Mouse (Mus musculus) liver, embryonic 16.5 days (tissue): ENCODE data around the gene Arntl. TPM values are rescaled to one million over a fixed set of nuclear protein-coding genes. Genes with fewer than 3 reads are reported as not detected.

ENCODE experiments used
- ATAC-seq: fragments of 200-750 bp; cut with Nextera tagmentation; 2 replicates; pipeline ENCODE4 v1.8.0; 2017; ENCODE audit warnings: low read depth, mild to moderate bottlenecking, moderate number of reproducible peaks, moderate library complexity
- H3K27ac ChIP-seq: fragments of 300-500 bp; sonication (generic); 2 replicates; pipeline ENCODE4 v1.5.1; 2014; ENCODE audit warnings: mild to moderate bottlenecking, low read length
- H3K27me3 ChIP-seq: fragments of 300-500 bp; sonication (generic); 2 replicates; pipeline ENCODE4 v1.6.1; 2014; ENCODE audit warnings: low read depth, low read length, mixed read lengths; ENCODE audit not compliant: control insufficient read depth, insufficient read depth
- H3K36me3 ChIP-seq: fragments of 300-500 bp; sonication (generic); 2 replicates; pipeline ENCODE4 v1.6.1; 2014; ENCODE audit warnings: mild to moderate bottlenecking; ENCODE audit not compliant: control insufficient read depth, insufficient read depth
- H3K4me1 ChIP-seq: fragments of 300-500 bp; sonication (generic); 2 replicates; pipeline ENCODE4 v1.6.1; 2014; ENCODE audit warnings: low read depth, low read length, mixed read lengths; ENCODE audit not compliant: control insufficient read depth
- H3K4me2 ChIP-seq: fragments of 300-500 bp; sonication (generic); 2 replicates; pipeline ENCODE4 v1.6.1; 2014; ENCODE audit warnings: low read depth, low read length, mixed read lengths
- H3K4me3 ChIP-seq: fragments of 300-500 bp; sonication (generic); 2 replicates; pipeline ENCODE4 v1.5.1; 2014; ENCODE audit warnings: low read depth, mild to moderate bottlenecking, low read length
- H3K9ac ChIP-seq: fragments of 300-500 bp; sonication (generic); 2 replicates; pipeline ENCODE4 v1.6.1; 2014; ENCODE audit warnings: low read depth, low read length
- H3K9me3 ChIP-seq: fragments of 300-500 bp; sonication (generic); replicated peaks from 2 replicates; pipeline ENCODE4 v1.6.1; 2016; ENCODE audit warnings: low read length; ENCODE audit not compliant: control insufficient read depth
- WGBS: fragments of 180-500 bp; shearing (Covaris S2); extraction: QIAGEN DNeasy Blood & Tissue Kit; methylation state at CpG from one replicate; pipeline ENCODE4 v1.1.7; 2014; ENCODE audit not compliant: insufficient replicate concordance; 5-methylcytosine and 5-hydroxymethylcytosine counted together
- polyA plus RNA-seq: library from polyadenylated mRNA; unstranded; fragments of >200 nt; fragmentation: Nextera tagmentation; extraction: Ambion mirVana; gene quantifications from 2 replicates; pipeline ENCODE4 v1.2.1, GENCODE M21; 2015

Gene Arntl
- polyA plus RNA-seq = 8.4 and 9.7 TPM in 2 replicates

DNA sequence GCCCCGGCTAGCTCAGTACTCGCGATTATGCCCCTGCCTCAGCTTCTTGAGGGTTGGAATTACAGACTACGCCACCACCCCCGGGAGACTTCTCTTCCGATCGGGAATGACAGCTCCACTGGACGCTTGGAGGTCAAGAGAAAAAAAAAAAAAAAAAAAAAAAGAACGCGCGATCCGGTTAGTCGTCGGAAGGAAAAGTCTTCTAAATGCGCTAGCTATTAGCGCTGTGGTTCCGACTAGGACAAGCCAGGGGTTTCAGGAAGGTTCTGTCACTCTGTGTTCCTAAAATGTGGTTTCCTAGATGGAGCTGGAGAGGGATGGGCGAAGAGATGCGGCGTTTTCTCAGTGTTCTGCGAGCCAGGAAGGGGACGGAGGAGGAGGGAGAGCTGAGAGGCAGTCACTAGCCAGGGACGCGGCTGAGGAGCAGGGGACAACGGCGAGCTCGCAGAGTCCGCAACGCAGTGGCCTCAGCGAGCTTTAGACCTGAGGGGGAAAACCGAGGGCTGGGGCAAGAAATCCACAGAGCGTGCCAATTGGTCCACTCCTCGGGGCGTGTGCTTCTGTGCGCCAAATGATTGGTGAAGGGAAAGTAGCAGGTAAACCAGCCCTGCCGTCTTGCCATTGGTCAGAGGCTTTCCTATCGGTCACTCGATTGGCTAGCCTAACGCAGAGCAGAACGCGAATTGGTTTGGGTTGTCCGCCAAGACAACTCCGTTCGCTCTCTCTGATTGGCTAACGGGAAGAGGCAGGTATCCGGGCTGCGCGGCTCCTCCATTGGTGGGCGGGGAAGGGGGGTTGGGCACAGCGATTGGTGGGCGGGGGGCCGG, at the start of gene Arntl:
TSS of gene Arntl (plus strand) at position 822 of the 827 bp plus-strand sequence.
- no peaks in the 10 kb centered on the region for H3K4me1 ChIP-seq
- peak; percentile 88 for ATAC-seq

DNA sequence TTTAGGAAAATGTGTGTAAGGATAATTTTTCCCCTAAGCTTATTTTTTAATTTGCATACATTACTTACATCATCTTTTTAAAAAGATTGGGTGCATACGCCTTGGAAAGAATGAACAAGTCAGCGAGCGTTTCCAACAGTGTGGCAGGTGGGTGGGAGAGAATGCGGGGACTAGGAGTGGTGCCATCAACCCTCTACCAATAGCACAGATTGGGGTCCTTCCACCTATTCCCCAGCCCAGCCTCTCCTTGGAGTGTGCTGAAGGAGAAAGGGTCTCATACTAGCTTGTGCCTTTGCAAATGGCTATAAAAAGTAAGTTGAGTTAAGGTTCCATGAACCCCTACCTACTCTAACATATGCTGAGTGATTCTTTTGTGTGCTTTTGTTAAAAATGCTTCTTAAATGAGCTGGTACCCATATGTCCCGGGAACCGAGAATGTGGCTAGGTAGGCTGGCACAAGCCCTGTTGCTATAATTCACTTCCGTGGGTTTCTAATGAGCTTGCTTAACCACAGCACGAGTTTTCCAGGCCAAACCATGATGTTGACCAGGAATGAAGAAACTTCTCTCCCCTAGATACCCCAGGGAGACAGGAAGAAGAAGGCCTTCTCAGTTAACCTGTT, 46.1 kb upstream of the Arntl start:
- Histone ChIP-seq H3K27ac (no peak overlapping the region), H3K4me3 (no peak overlapping the region), H3K4me2 (no peak overlapping the region), H3K36me3 (no peaks in the 10 kb centered on the region), H3K4me1 (no peaks in the 10 kb centered on the region), H3K27me3 (no peaks in the 10 kb centered on the region), H3K9me3 (no peaks in the 10 kb centered on the region), H3K9ac (no peak overlapping the region)
- no peak for ATAC-seq
- 64% methylated on average over 8 of the region's 8 CpGs for whole genome bisulfite sequencing

More for the DNA sequence above, at the start of gene Arntl:
- under 1% methylated on average over 52 of the region's 52 CpGs for WGBS
- Histone ChIP-seq H3K9ac (peak within 1 kb of the TSS; percentile 55), H3K27ac (peak within 1 kb of the TSS; percentile 73), H3K36me3 (no peaks in the 10 kb centered on the region), H3K4me2 (peak within 1 kb of the TSS; percentile 60), H3K27me3 (peaks cover 49% of the 10 kb centered on the region), H3K9me3 (no peaks in the 10 kb centered on the region), H3K4me3 (peak within 1 kb of the TSS; percentile 70)

DNA sequence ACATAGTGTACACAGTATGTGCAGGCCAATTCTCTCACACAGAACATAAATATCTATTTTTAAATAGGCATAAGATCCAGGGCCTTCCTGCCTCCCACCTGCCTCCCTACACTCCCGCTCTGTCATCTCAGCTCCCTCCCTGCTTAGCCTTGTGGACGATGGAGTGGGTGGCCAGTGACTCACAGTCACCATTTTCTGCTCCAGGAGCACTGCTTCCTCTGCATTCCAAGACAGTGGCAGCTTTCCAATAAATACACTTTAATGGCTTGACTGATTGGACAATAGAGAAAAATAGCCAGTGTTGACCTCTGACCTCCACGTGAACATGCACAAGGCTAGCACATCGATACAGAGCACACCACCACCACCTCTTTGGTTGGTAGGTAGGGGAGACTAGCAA, 42.5 kb upstream of the Arntl start:
- Histone ChIP-seq H3K27me3 (no peaks in the 10 kb centered on the region), H3K4me1 (no peaks in the 10 kb centered on the region), H3K27ac (no peak overlapping the region), H3K4me3 (no peak overlapping the region), H3K4me2 (no peak overlapping the region), H3K9me3 (no peaks in the 10 kb centered on the region), H3K9ac (no peak overlapping the region), H3K36me3 (no peaks in the 10 kb centered on the region)
- WGBS = 49% methylated on average over 4 of the region's 4 CpGs
- no peak for ATAC-seq

DNA sequence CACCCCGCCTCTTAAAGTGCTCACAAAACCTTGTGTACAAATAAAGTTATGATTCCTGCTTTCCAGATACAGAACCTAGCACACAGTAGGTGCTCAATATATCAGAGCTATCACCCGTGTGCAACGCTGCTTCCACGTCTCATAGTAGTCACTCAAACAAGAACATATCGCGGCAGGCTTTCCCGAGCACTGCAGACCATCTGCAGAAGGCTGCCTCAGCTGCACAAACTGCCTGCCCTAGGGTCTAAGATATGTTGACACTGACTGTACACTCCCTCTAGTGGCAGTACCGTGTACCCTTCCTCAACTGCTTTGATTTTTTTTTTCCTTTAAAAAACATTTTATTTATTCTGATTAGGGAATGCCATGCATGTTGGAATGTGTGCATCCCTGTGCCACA, 40.2 kb upstream of the Arntl start:
- Histone ChIP-seq H3K9ac (no peak overlapping the region), H3K36me3 (no peaks in the 10 kb centered on the region), H3K4me2 (no peak overlapping the region), H3K4me3 (no peak overlapping the region), H3K27me3 (no peaks in the 10 kb centered on the region), H3K4me1 (no peaks in the 10 kb centered on the region), H3K9me3 (no peaks in the 10 kb centered on the region), H3K27ac (no peak overlapping the region)
- WGBS = 41% methylated on average over 8 of the region's 8 CpGs
- no peak for ATAC-seq

GRCm38 (mm10) chr7:113168609-113169008, 38.7 kb upstream of the Arntl start:
- no peaks in the 10 kb centered on the region for H3K27me3 ChIP-seq
- 62% methylated on average over 8 of the region's 8 CpGs for WGBS

DNA sequence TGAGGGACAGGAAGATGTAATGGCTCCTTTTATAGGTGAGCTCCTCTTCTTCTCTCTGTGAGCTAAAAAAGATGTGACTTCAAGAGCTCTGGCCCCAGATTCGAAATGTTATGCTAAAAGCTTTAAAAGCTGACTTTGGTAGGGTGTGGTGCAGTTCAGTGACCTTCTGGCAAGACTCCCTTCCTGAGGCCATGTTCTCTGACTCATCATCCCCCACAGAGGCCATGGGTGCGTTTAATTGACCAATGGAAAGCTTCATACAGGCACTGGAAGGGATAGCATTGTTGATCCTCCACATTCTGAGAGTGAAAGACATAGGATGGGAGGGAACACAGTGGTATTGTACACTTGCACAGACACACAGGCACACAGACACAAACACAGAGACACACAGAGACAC, 34.8 kb upstream of the Arntl start:
- WGBS = 19% methylated on average over 2 of the region's 2 CpGs
- no peak for ATAC-seq
- H3K36me3 ChIP-seq = no peaks in the 10 kb centered on the region

More at GRCm38 (mm10) chr7:113168609-113169008, 38.7 kb upstream of the Arntl start:
- Histone ChIP-seq H3K9me3 (no peaks in the 10 kb centered on the region), H3K4me3 (no peak overlapping the region), H3K4me1 (no peaks in the 10 kb centered on the region), H3K36me3 (no peaks in the 10 kb centered on the region), H3K4me2 (no peak overlapping the region), H3K9ac (no peak overlapping the region), H3K27ac (no peak overlapping the region)
- no peak for ATAC-seq

GRCm38 (mm10) chr7:113175481-113175880, 31.8 kb upstream of the Arntl start:
- H3K27ac ChIP-seq = no peak overlapping the region
- ATAC-seq = no peak
- H3K4me2 ChIP-seq = no peak overlapping the region
- no peaks in the 10 kb centered on the region for H3K36me3 ChIP-seq
- no peak overlapping the region for H3K9ac ChIP-seq
- WGBS = 55% methylated on average over 4 of the region's 4 CpGs
- no peaks in the 10 kb centered on the region for H3K9me3 ChIP-seq
- H3K27me3 ChIP-seq = no peaks in the 10 kb centered on the region
- H3K4me1 ChIP-seq = no peaks in the 10 kb centered on the region
- no peak overlapping the region for H3K4me3 ChIP-seq

More for the DNA sequence above, 34.8 kb upstream of the Arntl start:
- H3K4me3 ChIP-seq = no peak overlapping the region
- H3K4me1 ChIP-seq = no peaks in the 10 kb centered on the region
- no peaks in the 10 kb centered on the region for H3K9me3 ChIP-seq
- H3K9ac ChIP-seq = no peak overlapping the region
- no peak overlapping the region for H3K4me2 ChIP-seq
- no peak overlapping the region for H3K27ac ChIP-seq
- no peaks in the 10 kb centered on the region for H3K27me3 ChIP-seq

DNA sequence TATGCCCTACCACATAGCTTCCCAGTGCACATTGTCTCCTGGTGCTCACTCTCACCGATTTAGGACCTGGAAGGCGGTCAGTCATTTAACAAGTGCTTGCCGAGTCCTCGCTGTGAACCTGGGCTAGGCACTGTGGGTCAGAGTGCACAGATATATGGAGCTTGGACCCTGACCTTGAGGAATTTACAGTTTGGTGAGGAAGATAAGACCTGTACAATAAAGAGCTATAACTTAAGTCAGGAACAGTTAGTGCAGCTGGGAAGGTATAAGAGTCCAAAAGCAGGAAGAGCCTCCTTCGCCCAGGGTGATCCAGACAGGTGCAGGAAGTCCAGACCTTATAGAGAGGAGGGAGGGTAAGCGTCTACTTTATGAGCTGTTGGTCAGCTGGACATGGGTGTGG, 29.2 kb upstream of the Arntl start:
- H3K4me2 ChIP-seq = no peak overlapping the region
- H3K27me3 ChIP-seq = no peaks in the 10 kb centered on the region
- no peaks in the 10 kb centered on the region for H3K4me1 ChIP-seq
- no peak for ATAC-seq
- 60% methylated on average over 6 of the region's 6 CpGs for WGBS
- no peak overlapping the region for H3K9ac ChIP-seq
- H3K4me3 ChIP-seq = no peak overlapping the region
- no peaks in the 10 kb centered on the region for H3K9me3 ChIP-seq
- no peak overlapping the region for H3K27ac ChIP-seq
- no peaks in the 10 kb centered on the region for H3K36me3 ChIP-seq

DNA sequence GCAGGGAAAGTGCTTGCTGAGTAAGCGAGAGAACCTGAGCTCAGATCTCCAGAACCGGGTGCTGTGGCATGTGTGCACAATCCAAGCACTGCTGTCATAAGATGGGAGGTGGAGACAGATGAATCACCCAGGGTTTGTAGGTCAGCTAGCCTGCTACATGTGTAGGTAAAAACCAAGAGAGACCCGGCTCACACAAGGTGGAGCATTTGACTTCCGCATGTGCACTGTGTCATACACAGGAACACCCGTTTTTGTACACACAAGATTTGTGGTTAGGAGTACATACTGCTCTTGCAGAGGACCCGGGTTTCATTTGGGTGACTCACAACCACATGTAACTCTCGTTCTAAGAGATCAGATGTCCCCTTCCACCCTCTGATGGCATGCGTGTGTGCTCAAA, 23.5 kb upstream of the Arntl start:
- H3K27ac ChIP-seq = no peak overlapping the region
- H3K4me3 ChIP-seq = no peak overlapping the region
- ATAC-seq = no peak
- no peaks in the 10 kb centered on the region for H3K27me3 ChIP-seq
- WGBS = 51% methylated on average over 8 of the region's 8 CpGs
- H3K4me1 ChIP-seq = no peaks in the 10 kb centered on the region
- H3K36me3 ChIP-seq = no peaks in the 10 kb centered on the region
- no peak overlapping the region for H3K9ac ChIP-seq
- H3K9me3 ChIP-seq = no peaks in the 10 kb centered on the region
- no peak overlapping the region for H3K4me2 ChIP-seq
